Mouse (Mus musculus) liver, embryonic 13.5 days (tissue): ENCODE data around the gene Ccl21a. TPM values are rescaled to one million over a fixed set of nuclear protein-coding genes. Genes with fewer than 3 reads are reported as not detected.
"Not testable (repeated sequence)": the region's sequence is repeated elsewhere in the genome, so short reads cannot be mapped to it uniquely, and the experiment has no call there.

Source experiments
- ATAC-seq: fragments of 200-750 bp; cut with Nextera tagmentation; 2 replicates; pipeline ENCODE4 v1.8.0; 2017; ENCODE audit warnings: low read depth, mild to moderate bottlenecking, moderate number of reproducible peaks, moderate library complexity
- DNase-seq: peaks from one replicate; pipeline ENCODE4 v3.0.0; 2022
- H3K27ac ChIP-seq: fragments of 300-500 bp; sonication (generic); 2 replicates; pipeline ENCODE4 v1.5.1; 2015; ENCODE audit warnings: moderate library complexity, mild to moderate bottlenecking, inconsistent platforms
- H3K27me3 ChIP-seq: fragments of 300-500 bp; sonication (generic); 2 replicates; pipeline ENCODE4 v1.6.1; 2015; ENCODE audit warnings: mild to moderate bottlenecking, inconsistent platforms
- H3K36me3 ChIP-seq: fragments of 300-500 bp; sonication (generic); 2 replicates; pipeline ENCODE4 v1.6.1; 2015; ENCODE audit warnings: mild to moderate bottlenecking, inconsistent platforms
- H3K4me1 ChIP-seq: fragments of 300-500 bp; sonication (generic); replicated peaks from 2 replicates; pipeline ENCODE4 v1.6.1; 2015; ENCODE audit warnings: inconsistent platforms
- H3K4me2 ChIP-seq: fragments of 300-500 bp; sonication (generic); 2 replicates; pipeline ENCODE4 v1.6.1; 2015; ENCODE audit warnings: inconsistent platforms, mild to moderate bottlenecking, moderate library complexity
- H3K4me3 ChIP-seq: fragments of 300-500 bp; sonication (generic); replicated peaks from 2 replicates; pipeline ENCODE4 v1.5.1; 2015; ENCODE audit warnings: mild to moderate bottlenecking, inconsistent platforms
- H3K9ac ChIP-seq: fragments of 300-500 bp; sonication (generic); 2 replicates; pipeline ENCODE4 v1.6.1; 2015; ENCODE audit warnings: mild to moderate bottlenecking, inconsistent platforms
- H3K9me3 ChIP-seq: fragments of 300-500 bp; sonication (generic); replicated peaks from 2 replicates; pipeline ENCODE4 v1.6.1; 2016; ENCODE audit warnings: inconsistent platforms
- WGBS: fragments of 180-500 bp; shearing (Covaris S2); methylation state at CpG from one replicate; pipeline ENCODE4 v1.1.7; 2015; ENCODE audit not compliant: insufficient replicate concordance; 5-methylcytosine and 5-hydroxymethylcytosine counted together
- polyA plus RNA-seq: library from polyadenylated mRNA; unstranded; fragments of >200 nt; fragmentation: Nextera tagmentation; extraction: Ambion mirVana; gene quantifications from 2 replicates; pipeline ENCODE4 v1.2.1, GENCODE M21; 2015

Ccl21a gene
- 0.96 TPM in 1 of 2 replicates, not detected in the other for polyA plus RNA-seq

GRCm38 (mm10) chr4:42773893-42774292, at the start of gene Ccl21a:
Gene Ccl21a, minus strand, starts transcription at chr4:42773993.
- not testable (repeated sequence) for DNase-seq, H3K4me3 ChIP-seq, H3K4me2 ChIP-seq, H3K27ac ChIP-seq, H3K27me3 ChIP-seq, H3K4me1 ChIP-seq, H3K9ac ChIP-seq, H3K9me3 ChIP-seq, ATAC-seq, H3K36me3 ChIP-seq
- WGBS, result no CpG with 5 or more reads among the region's 5 CpGs

- not testable (repeated sequence) for H3K4me2 ChIP-seq, H3K9ac ChIP-seq, H3K4me3 ChIP-seq, H3K4me1 ChIP-seq, ATAC-seq, H3K27me3 ChIP-seq, H3K27ac ChIP-seq, DNase-seq, H3K36me3 ChIP-seq, H3K9me3 ChIP-seq
- WGBS, result no CpG with 5 or more reads among the region's 6 CpGs
Measured at GRCm38 (mm10) chr4:42756477-42756876, 17.3 kb downstream of the Ccl21a start, which contains the start of gene Ccl19. Gene Ccl19, minus strand, starts transcription at chr4:42756577.

DNA sequence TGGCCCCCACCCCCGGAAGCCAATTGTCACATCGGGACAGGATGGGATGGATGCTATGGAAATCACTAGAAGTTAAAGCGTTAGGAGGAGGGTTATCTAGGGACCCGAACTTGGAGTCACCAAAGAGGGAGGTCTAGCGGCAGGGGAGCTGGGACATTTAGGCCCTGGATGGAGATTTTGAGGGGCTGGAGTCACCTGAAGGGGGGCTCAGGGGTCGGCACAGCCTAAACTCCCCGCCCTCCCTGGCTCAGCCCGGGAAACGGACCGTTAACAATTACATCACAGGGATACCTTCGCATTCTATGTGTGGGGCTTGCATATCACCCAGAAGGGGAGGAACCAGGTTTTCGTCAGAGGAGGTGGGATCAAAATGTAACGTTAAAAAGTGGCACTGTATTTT, 38.5 kb downstream of the Ccl21a start, which contains the start of gene 4930578G10Rik:
Gene 4930578G10Rik, plus strand, starts transcription at position 301 of the 400 bp plus-strand sequence.
- H3K27me3 ChIP-seq, H3K27ac ChIP-seq, H3K9me3 ChIP-seq, ATAC-seq, H3K9ac ChIP-seq, H3K4me3 ChIP-seq, H3K4me2 ChIP-seq, H3K36me3 ChIP-seq, DNase-seq, H3K4me1 ChIP-seq: not testable (repeated sequence)
- WGBS, result no CpG with 5 or more reads among the region's 13 CpGs

Other genes starting within 250 kb of the Ccl21a start
- gene Fam205a2, start 245.8 kb downstream of the Ccl21a start, polyA plus RNA-seq, result not detected in 2 replicates
- gene Gm10591, start 161.8 kb downstream of the Ccl21a start, polyA plus RNA-seq, result not detected in 2 replicates
- gene Gm2564, start 144.3 kb downstream of the Ccl21a start, polyA plus RNA-seq, result not detected in 2 replicates
- not detected in 2 replicates for gene Ccl27b, start 118.7 kb downstream of the Ccl21a start, polyA plus RNA-seq
- gene Il11ra2, start 112.1 kb downstream of the Ccl21a start, polyA plus RNA-seq, result not detected in 2 replicates
- not detected in 2 replicates for gene 4930578G10Rik, start 38.4 kb downstream of the Ccl21a start, polyA plus RNA-seq
- not detected in 2 replicates for gene Ccl19, start 17.4 kb downstream of the Ccl21a start, polyA plus RNA-seq
- gene Fam205a1, start 79.9 kb upstream of the Ccl21a start, polyA plus RNA-seq, result 0.12 and 0.15 TPM in 2 replicates
- gene Gm12394, start 82.8 kb upstream of the Ccl21a start, polyA plus RNA-seq, result 0.07 and 0.08 TPM in 2 replicates
- 0.28 and 0.48 TPM in 2 replicates for gene Fam205c, start 100.2 kb upstream of the Ccl21a start, polyA plus RNA-seq
- 0.13 and 0.40 TPM in 2 replicates for gene Phf24, start 142.7 kb upstream of the Ccl21a start, polyA plus RNA-seq
- 0.75 and 0.76 TPM in 2 replicates for gene Dnajb5, start 175.8 kb upstream of the Ccl21a start, polyA plus RNA-seq
- 0.13 and 0.15 TPM in 2 replicates for gene 1700022I11Rik, start 195.6 kb upstream of the Ccl21a start, polyA plus RNA-seq
- gene Vcp, start 226.5 kb upstream of the Ccl21a start, polyA plus RNA-seq, result 273 and 314 TPM in 2 replicates
- 10.3 and 11.8 TPM in 2 replicates for gene Fancg, start 236.5 kb upstream of the Ccl21a start, polyA plus RNA-seq